Mouse (Mus musculus) spleen, postnatal 10 days (tissue): ENCODE results near the gene Pfkm.
A peak's percentile ranks its signal among the peaks of the same experiment; 100 is the strongest.

ENCODE experiments used
- DNase-seq, 2 experiments: peaks; one replicate each; pipeline ENCODE4 v3.0.0; 2021 to 2022; ENCODE audit warnings: low spot score in 2 of 2

Gene Pfkm

DNA sequence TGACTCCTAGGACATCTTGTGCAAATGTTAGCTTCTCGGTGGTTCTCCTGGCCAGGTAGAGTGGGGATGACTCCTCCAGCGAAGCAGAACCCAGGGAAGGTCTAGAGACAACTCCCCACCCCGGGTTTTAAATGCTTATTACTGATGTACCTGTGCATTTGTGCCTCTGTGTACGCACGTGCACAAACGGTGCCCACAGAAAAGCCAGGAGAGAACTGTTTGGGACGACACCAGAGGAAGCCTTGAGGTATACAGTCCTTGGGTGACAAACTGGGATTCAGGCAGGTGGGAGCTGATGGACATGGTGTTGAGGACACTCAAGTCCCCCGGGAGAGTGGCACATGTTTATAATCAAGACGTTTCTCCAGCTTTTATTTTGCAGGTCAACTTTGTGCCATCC is 78.5 kb downstream of the Pfkm start:
- DNase-seq: no peak

DNA sequence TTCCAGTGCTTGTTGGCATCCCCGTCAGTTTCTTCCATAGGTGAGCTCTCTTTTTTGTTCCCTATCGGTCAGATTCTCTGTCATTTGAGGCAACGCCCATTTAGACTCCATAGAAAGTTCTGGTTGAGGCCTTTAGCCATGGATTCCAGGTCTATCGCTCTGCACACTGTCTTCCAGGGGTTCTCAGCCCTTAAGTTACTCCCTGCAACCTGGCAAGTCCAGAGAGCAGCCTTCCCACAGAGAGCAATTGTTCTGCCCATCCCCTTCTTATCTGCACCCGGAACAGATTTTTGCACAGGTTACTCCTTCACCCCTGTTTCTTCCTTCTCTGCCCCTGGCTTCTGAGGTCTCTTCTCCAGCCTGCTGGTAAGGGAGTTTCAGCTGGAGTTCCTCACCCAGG is 79.7 kb downstream of the Pfkm start:
- no peak for DNase-seq

DNA sequence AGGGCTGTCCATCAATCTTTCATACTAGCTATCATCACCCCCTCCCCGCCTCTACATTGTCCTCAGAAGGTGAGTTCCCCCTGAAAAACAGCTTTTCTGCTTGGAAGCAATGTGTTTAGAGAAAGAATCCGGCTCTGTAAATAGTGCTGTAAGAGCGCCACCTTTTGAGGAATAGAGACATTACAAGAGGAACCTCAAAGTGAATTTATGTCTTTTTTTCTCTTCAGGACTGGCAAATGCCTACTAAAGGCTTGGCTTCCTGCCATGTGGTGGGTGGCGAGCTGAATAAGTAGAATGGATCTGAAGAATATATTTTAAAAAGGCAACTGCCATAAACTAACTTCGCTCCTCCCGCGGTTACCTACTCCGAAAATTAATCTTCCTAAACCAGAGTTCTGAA is 81.4 kb downstream of the Pfkm start:
- DNase-seq: no peak

DNA sequence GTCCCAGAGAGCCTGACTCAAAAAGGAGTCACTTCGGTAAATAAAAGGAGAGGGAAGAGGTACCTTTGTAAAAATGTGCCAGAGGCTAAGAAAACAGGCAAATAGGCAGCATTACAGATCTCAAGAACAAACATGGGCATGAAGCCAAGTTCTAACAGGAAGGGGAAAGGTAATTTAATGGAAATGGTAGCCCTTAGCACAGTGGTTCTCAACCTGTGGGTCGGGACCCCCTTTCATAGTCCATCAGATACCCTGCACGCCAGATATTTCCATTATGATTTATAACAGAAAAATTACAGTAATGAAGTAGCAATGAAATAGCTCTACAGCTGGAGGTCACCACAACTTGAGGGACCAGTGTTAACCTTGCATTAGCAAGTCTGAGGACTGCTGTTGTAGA is 84.9 kb downstream of the Pfkm start:
- DNase-seq: no peak

DNA sequence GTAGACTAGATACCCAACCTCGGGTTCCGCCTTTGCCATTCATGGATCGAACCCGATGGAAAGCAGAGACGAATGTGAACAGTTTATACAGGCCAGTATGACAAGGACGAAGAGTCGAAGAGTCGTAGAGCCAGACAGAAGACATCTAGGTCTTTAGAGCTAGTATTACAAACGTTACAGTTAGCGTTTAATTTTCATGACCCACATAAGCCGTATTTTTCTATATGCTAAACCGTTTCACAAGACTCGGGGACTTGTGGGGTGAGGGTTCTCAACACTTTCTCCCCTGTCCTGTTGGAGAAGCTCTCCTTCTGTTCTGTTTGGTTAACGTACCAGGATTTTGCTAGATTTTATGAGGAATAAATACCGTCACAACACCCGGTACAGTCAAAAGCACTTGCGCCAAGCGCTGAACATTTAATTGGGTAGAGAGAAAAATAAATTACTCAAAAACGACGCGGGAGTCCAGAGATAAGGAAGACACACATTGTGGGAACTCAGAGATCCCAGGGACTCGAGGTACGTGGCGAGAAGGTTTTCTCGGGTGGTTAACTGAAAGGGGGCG is 88.3 kb downstream of the Pfkm start:
- no peak for DNase-seq

DNA sequence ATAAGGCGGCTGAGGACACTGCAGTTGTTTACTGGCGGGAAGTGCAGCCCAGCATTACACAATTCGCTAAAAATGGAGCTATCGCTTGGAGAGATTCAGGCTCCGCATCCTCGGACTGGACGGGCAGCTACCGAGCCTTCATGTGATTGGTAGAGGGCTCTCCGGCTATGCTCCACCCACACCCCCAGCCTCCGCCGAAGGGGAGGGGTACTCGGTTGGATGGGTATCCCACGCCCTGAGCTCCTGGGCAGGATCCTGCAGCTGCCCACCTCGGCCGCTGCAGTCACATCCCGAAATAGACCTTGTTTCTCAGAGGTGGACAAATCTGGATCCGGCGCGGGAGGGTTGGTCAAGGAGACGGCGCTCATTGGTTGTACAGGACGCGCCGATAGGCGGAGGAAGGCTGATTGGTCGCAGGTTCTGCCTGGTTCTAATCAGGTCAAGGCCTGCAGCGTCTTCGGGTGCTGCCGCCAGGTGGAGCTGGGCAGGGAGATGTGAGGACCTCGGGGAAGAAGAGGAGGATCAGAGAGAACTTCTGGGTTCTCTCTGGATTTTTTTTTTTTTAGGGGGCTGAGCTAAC is 88.8 kb downstream of the Pfkm start:
- DNase-seq: peak; percentile 52 to 83
